Mouse (Mus musculus) bone marrow, adult 2 months (tissue): ENCODE data around the gene Amz2. TPM values are rescaled to one million over a fixed set of nuclear protein-coding genes. Genes with fewer than 3 reads are reported as not detected.

Experiments used
- H3K27ac ChIP-seq: fragments of 200-500 bp; 2 replicates; pipeline ENCODE4 v1.5.1; 2012; ENCODE audit warnings: low read depth, mild to moderate bottlenecking, control low read depth, inconsistent platforms, low read length; ENCODE audit not compliant: control insufficient read depth, poor library complexity, insufficient read depth
- H3K4me1 ChIP-seq: fragments of 200-500 bp; 2 replicates; pipeline ENCODE4 v1.6.1; 2011; ENCODE audit warnings: low read length; ENCODE audit not compliant: control insufficient read depth, insufficient read depth
- H3K4me3 ChIP-seq: fragments of 200-500 bp; replicated peaks from 2 replicates; pipeline ENCODE3; 2011; ENCODE audit warnings: mild to moderate bottlenecking, low read depth, low read length, control low read depth; ENCODE audit not compliant: control insufficient read depth
- CTCF ChIP-seq: fragments of 200-500 bp; IDR thresholded peaks from 2 replicates; pipeline ENCODE4 v1.5.1; 2011; ENCODE audit warnings: low read length, control low read depth; ENCODE audit not compliant: control insufficient read depth, insufficient read depth
- POLR2A ChIP-seq: fragments of 200-500 bp; IDR thresholded peaks from 2 replicates; pipeline ENCODE4 v1.6.1; 2011; ENCODE audit warnings: low read depth, mild to moderate bottlenecking, control low read depth, low read length, borderline replicate concordance; ENCODE audit not compliant: control insufficient read depth
- WGBS: fragments of 180-500 bp; shearing (Covaris S2); methylation state at CpG from one replicate; pipeline ENCODE4 v1.1.7; 2018; 5-methylcytosine and 5-hydroxymethylcytosine counted together
- polyA plus RNA-seq: library from polyadenylated mRNA; stranded (reverse); fragments of >200 nt; gene quantifications from 2 replicates; pipeline ENCODE4 v1.2.4, GENCODE M21; 2011; ENCODE audit warnings: low replicate concordance; ENCODE audit not compliant: missing spikeins, insufficient read depth, insufficient read length

Amz2 gene
- polyA plus RNA-seq, 1 experiment = 19.3 TPM

DNA sequence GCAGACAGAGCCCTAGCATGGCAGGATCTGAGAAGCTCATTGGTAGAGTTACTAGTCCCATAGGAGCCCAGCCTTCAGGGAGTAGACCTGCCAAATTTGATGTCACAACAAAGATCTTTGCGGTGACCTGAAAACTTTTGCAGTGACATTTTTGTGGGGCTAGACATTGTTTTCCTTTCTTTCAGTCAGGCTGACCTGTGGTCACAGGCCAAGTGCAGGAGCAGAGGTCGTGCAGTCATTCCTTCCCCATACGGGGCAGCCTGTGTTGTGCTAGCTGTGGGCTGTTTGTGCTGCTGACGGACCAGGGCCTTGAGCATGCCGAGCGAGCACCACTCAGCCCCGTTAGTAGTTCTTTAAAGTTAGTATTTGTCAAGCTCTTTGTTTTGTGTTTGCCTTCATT, 34.0 kb upstream of the Amz2 start:
- TF ChIP-seq POLR2A = no peak
- no peak for TF ChIP-seq CTCF
- Histone ChIP-seq H3K4me1 (no peaks in the 10 kb centered on the region), H3K27ac (no peak overlapping the region), H3K4me3 (no peak overlapping the region)
- 83% methylated on average over 7 of the region's 7 CpGs for WGBS

DNA sequence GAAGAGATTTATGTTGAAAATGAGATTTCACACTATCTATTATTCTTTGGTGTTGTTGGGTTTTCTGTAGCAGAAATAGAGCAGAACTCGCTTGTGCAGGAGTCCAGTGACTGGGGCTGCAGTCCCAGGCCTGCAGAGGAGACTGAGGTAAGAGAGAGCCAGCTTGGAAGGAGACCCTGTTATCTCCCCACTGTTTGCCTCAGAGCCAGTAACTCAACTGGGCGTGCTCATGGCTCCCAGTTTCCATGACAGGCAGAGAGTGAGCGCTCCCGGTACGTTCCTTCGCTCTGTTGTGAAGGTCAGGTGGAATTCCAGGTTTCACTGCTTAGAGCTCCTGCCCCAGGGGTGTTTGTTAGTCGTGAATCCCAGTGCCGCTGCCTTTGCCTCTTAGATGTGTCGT, 33.1 kb upstream of the Amz2 start:
- WGBS = 90% methylated on average over 9 of the region's 9 CpGs
- Histone ChIP-seq H3K27ac (no peak overlapping the region), H3K4me1 (no peaks in the 10 kb centered on the region), H3K4me3 (no peak overlapping the region)
- TF ChIP-seq CTCF (no peak), POLR2A (no peak)

DNA sequence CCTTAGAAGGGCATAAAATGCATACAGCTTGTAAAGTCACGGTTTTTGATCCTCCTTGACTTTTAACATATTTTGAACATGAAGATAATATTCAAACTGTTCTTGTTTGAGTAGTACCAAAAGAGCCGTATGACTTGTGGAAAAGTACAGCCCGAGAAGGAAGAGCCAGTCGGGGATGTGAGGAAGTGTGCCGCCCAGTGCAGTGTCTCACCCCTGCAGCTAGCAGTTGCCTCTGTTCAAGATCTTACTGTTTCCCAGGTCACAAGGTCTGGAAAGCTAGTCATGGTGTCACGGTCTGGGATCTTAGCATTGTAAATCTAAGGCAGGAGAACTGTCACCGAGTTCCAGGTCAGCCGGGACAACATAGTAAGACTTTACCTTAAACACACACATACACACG, 31.0 kb upstream of the Amz2 start:
- WGBS = 84% methylated on average over 9 of the region's 9 CpGs
- Histone ChIP-seq H3K4me1 (no peaks in the 10 kb centered on the region), H3K27ac (no peak overlapping the region), H3K4me3 (no peak overlapping the region)
- no peak for TF ChIP-seq CTCF
- no peak for TF ChIP-seq POLR2A

DNA sequence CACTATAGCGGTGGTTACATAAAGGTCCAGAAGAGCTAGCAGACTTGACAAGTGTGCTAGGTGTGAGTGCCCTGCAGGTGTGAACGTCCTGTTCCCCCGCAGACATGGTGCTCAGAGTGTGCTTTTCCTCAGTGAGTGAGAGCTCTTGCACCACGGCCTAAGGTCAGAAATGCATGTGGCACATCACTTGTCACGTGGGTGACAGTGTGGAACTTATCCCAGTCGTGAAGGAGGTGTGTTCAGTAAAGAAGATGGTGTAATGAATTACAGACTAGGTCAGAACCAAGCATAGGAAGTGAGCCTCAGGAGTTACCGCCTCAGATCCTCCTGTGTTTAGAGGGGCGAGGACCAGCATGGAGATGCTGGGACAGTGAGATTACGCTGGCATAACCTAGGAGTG, 30.5 kb upstream of the Amz2 start:
- Histone ChIP-seq H3K4me1 (no peaks in the 10 kb centered on the region), H3K27ac (no peak overlapping the region)
- WGBS = 89% methylated on average over 9 of the region's 9 CpGs

DNA sequence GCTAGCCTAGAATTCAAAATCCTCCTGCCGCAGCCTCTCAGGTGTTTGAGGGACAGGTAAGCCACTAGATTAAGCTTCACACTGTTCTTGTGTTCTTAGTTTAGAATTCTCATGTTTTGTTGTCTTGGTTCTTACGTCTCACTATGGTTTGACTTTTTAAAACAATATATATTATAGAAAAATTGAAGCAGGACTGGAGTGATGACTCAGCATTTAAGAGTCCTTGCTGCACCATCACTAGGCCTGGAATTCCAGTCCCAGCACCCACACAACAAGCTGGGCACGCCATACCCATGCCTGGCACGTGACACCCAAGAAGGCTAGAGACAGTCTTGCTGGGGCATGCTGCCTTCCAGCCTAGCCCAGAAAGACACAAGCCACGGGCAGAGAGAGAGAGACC, 19.3 kb upstream of the Amz2 start:
- H3K4me1 ChIP-seq = 0 out of 2 replicates have a peak, but pooled peaks cover 1% of the 10 kb centered on the region
- 79% methylated on average over 5 of the region's 5 CpGs for WGBS
- H3K27ac ChIP-seq = no peak overlapping the region
- TF ChIP-seq CTCF = no peak
- TF ChIP-seq POLR2A = no peak
- H3K4me3 ChIP-seq = no peak overlapping the region

More for the DNA sequence above, 30.5 kb upstream of the Amz2 start:
- H3K4me3 ChIP-seq = no peak overlapping the region
- TF ChIP-seq POLR2A = no peak
- no peak for TF ChIP-seq CTCF

DNA sequence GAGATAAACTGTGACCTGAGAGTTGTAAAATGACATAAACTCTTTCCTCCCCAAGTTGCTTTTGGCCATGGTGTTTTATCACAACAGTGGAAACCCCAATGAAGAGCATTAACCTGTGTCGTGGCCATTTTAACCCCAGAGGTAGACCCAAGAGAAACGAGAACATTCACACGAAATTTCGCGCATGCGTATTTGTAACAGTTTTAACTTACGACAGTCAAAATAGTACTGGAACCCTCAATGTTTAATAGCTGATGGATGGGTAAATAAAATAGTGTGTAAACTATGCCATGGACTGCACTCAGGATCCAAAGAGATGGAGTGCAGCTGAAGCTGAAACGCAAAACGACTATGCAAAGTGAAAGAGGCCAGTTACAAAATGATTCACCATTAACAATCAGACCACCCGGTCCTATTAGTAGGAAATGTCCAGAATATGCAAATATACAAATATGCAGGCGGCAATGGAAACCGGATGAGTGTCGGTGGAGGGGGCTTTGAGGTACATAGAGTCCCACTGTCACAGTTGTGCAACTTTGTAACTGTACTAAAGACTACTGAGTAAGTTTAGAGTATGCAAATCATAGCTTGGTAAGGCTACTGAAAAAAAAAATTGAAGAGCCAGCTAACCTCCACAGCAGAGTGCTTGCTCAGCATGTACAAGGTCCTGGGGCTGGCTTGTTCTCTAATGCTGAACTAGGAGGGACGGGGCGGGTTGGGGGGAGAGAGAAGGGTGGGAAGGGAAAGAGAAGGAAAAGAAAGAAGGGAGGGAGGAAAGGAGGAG, 15.4 kb upstream of the Amz2 start:
- Histone ChIP-seq H3K4me3 (no peak overlapping the region), H3K4me1 (no peaks in the 10 kb centered on the region), H3K27ac (no peak overlapping the region)
- TF ChIP-seq CTCF (no peak), POLR2A (no peak)
- 85% methylated on average over 15 of the region's 15 CpGs for WGBS

DNA sequence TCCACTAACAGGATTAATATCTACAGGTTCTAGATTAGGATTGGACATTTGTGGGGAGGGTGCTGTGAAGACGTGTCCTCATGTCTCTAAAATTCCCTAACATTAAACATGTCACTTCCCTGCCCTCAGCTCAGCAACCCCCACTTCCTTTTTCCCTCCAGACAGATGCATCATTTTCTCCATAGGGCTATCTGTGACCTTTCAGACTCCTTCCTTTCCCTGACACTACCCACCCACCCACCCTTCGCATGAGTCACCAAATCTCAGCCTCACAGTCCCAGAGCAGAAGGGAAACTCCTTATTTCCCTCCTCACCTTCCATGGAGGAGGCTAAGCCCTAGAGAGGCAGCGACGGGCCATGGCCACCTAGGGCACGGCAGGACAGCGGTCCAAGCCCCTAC, 12.1 kb upstream of the Amz2 start, which contains the start of gene 9930022D16Rik:
9930022D16Rik (plus strand) TSS at position 301 of the 400 bp plus-strand sequence.
- Histone ChIP-seq H3K27ac (no peak within 1 kb of the TSS), H3K4me1 (peaks cover 3% of the 10 kb centered on the region; the same call in 1 of the 2 replicates), H3K4me3 (no peak within 1 kb of the TSS)
- 79% methylated on average over 6 of the region's 6 CpGs for WGBS
- TF ChIP-seq POLR2A (no peak), CTCF (no peak)

DNA sequence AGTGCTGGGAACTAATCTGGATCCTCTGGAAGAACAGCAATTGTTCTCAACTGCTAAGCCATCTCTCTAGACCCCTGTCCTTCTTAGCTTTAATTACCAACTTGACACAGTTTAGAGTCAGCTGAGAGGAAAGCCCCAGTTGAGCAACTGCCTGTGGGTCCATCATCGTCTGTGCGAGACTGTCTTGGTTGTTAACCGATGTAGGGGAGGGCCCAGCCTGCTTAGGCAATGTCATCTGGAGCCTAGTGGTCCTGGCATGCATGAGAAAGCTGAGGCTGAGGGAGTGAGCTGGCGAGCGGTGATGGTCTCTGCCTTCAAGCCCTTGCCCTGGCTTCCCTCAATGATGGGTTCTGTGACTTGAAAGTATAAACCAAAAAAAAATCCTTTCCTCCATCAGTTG, 10.9 kb upstream of the Amz2 start:
- H3K4me3 ChIP-seq = no peak overlapping the region
- no peak overlapping the region for H3K27ac ChIP-seq
- TF ChIP-seq CTCF (no peak), POLR2A (no peak)
- peaks cover 3% of the 10 kb centered on the region; the same call in 1 of the 2 replicates for H3K4me1 ChIP-seq
- WGBS = 57% methylated on average over 5 of the region's 5 CpGs

DNA sequence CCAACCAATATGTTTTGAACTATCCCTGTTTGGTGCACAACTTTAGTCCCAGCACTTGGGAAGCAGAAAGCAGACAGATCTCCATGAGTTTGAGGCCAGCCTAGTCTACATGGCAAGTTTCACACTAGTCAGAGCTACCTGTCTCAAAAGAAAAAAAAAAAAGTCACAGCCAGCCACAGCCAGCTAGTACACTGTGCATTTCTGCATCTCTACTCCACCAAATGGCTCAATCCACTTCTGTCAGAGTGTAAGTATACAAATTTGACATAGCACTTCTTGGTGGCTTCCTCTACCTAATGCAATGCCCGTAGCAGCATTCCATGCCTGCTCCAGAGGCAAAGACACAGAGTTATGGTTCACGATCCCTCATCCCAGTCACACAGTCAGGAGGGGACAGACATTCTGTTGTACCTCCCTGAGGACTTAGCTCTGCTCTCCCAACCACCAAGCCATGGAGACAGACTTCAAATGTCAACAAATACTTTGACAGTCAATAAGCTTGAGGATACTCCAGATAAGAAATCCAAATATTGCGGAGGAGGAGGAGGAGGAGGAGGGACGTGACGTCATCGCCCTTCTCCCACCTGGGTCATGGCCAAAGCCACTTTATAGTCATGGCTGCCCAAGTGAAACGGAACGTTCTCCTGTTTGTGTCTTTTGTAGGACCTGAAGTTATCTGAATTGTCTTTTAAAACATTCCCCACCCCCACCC, 8.9 kb upstream of the Amz2 start:
- Histone ChIP-seq H3K4me3 (no peak overlapping the region), H3K4me1 (peaks cover 3% of the 10 kb centered on the region; the same call in 1 of the 2 replicates), H3K27ac (no peak overlapping the region)
- 71% methylated on average over 8 of the region's 8 CpGs for WGBS
- TF ChIP-seq POLR2A = no peak
